Mouse (Mus musculus) embryo, embryonic 10 days (tissue): ENCODE results near the gene Thbd.
A peak's percentile ranks its signal among the peaks of the same experiment; 100 is the strongest.

ENCODE experiments used
- DNase-seq: peaks from one replicate; pipeline ENCODE4 v3.0.0-alpha.2; 2015; ENCODE audit warnings: low spot score

Thbd gene

GRCm38 (mm10) chr2:148407870-148408760 is at the start of gene Thbd:
Thbd (minus strand) TSS chr2:148408188.
- peak; percentile 71 for DNase-seq

- no peak for DNase-seq
These were observed 47.4 kb upstream of the Thbd start for GRCm38 (mm10) chr2:148455341-148455740.

- DNase-seq: no peak
These were observed 46.1 kb upstream of the Thbd start for GRCm38 (mm10) chr2:148454014-148454542.

- DNase-seq: no peak
These were observed 45.1 kb upstream of the Thbd start for GRCm38 (mm10) chr2:148453061-148453460.

GRCm38 (mm10) chr2:148451498-148451897 is 43.5 kb upstream of the Thbd start:
- no peak for DNase-seq

GRCm38 (mm10) chr2:148450616-148451015 is 42.6 kb upstream of the Thbd start:
- DNase-seq: no peak

GRCm38 (mm10) chr2:148449659-148450058 is 41.7 kb upstream of the Thbd start:
- no peak for DNase-seq

GRCm38 (mm10) chr2:148446446-148446845 is 38.5 kb upstream of the Thbd start:
- DNase-seq: no peak

- DNase-seq: no peak
These were observed 37.6 kb upstream of the Thbd start for GRCm38 (mm10) chr2:148445616-148446015.

- no peak for DNase-seq
These were observed 36.5 kb upstream of the Thbd start for GRCm38 (mm10) chr2:148444472-148444871.

GRCm38 (mm10) chr2:148443249-148443958 is 35.4 kb upstream of the Thbd start, which contains the start of gene Cd93:
Cd93 (minus strand) TSS chr2:148443563.
- DNase-seq: peak; percentile 46

- no peak for DNase-seq
These were observed 34.7 kb upstream of the Thbd start for GRCm38 (mm10) chr2:148442710-148443109.

GRCm38 (mm10) chr2:148442172-148442571 is 34.2 kb upstream of the Thbd start:
- DNase-seq: no peak

GRCm38 (mm10) chr2:148441421-148441820 is 33.4 kb upstream of the Thbd start:
- DNase-seq: no peak

- DNase-seq: peak; percentile 7
These were observed 31.8 kb upstream of the Thbd start for GRCm38 (mm10) chr2:148439691-148440276.

GRCm38 (mm10) chr2:148436285-148436684 is 28.3 kb upstream of the Thbd start:
- no peak for DNase-seq

GRCm38 (mm10) chr2:148432346-148432745 is 24.4 kb upstream of the Thbd start:
- DNase-seq: no peak

GRCm38 (mm10) chr2:148430941-148431340 is 23.0 kb upstream of the Thbd start:
- DNase-seq: no peak

- DNase-seq: no peak
These were observed 21.1 kb upstream of the Thbd start for GRCm38 (mm10) chr2:148429001-148429505.

GRCm38 (mm10) chr2:148428523-148428922 is 20.5 kb upstream of the Thbd start:
- no peak for DNase-seq

GRCm38 (mm10) chr2:148427553-148427952 is 19.6 kb upstream of the Thbd start:
- no peak for DNase-seq

- no peak for DNase-seq
These were observed 17.9 kb upstream of the Thbd start for GRCm38 (mm10) chr2:148425709-148426382.
